Mouse (Mus musculus) stomach, embryonic 15.5 days (tissue): ENCODE data around the gene Gm21921. TPM values are rescaled to one million over a fixed set of nuclear protein-coding genes. Genes with fewer than 3 reads are reported as not detected.
"Not testable (repeated sequence)": the region's sequence is repeated elsewhere in the genome, so short reads cannot be mapped to it uniquely, and the experiment has no call there.

Experiments used
- ATAC-seq: fragments of 200-750 bp; cut with Nextera tagmentation; 2 replicates; pipeline ENCODE4 v1.8.0; 2017; ENCODE audit warnings: low read depth, moderate number of reproducible peaks, moderate TSS enrichment; ENCODE audit not compliant: insufficient read depth, low FRiP score
- H3K27ac ChIP-seq: fragments of 300-500 bp; sonication (generic); 2 replicates; pipeline ENCODE4 v1.5.1; 2015; ENCODE audit warnings: mild to moderate bottlenecking, inconsistent platforms
- H3K27me3 ChIP-seq: fragments of 300-500 bp; sonication (generic); replicated peaks from 2 replicates; pipeline ENCODE4 v1.6.1; 2015; ENCODE audit warnings: inconsistent platforms
- H3K36me3 ChIP-seq: fragments of 300-500 bp; sonication (generic); 2 replicates; pipeline ENCODE4 v1.6.1; 2015; ENCODE audit warnings: inconsistent platforms
- H3K4me1 ChIP-seq: fragments of 300-500 bp; sonication (generic); 2 replicates; pipeline ENCODE4 v1.6.1; 2015; ENCODE audit warnings: inconsistent platforms
- H3K4me2 ChIP-seq: fragments of 300-500 bp; sonication (generic); 2 replicates; pipeline ENCODE4 v1.6.1; 2015; ENCODE audit warnings: mild to moderate bottlenecking, inconsistent platforms
- H3K4me3 ChIP-seq: fragments of 300-500 bp; sonication (generic); replicated peaks from 2 replicates; pipeline ENCODE4 v1.5.1; 2015; ENCODE audit warnings: inconsistent platforms
- H3K9ac ChIP-seq: fragments of 300-500 bp; sonication (generic); 2 replicates; pipeline ENCODE4 v1.6.1; 2015; ENCODE audit warnings: inconsistent platforms
- H3K9me3 ChIP-seq: fragments of 300-500 bp; sonication (generic); 2 replicates; pipeline ENCODE4 v1.6.1; 2016; ENCODE audit warnings: inconsistent platforms
- WGBS: fragments of 180-500 bp; shearing (Covaris S2); methylation state at CpG from one replicate; pipeline ENCODE4 v1.1.7; 2015; 5-methylcytosine and 5-hydroxymethylcytosine counted together
- polyA plus RNA-seq: library from polyadenylated mRNA; unstranded; fragments of >200 nt; fragmentation: Nextera tagmentation; extraction: Ambion mirVana; gene quantifications from 2 replicates; pipeline ENCODE4 v1.2.1, GENCODE M21; 2015

Gene Gm21921
- not detected in 2 replicates for polyA plus RNA-seq

- no CpG with 5 or more reads among the region's 2 CpGs for WGBS
- H3K9me3 ChIP-seq, ATAC-seq, H3K4me2 ChIP-seq, H3K4me1 ChIP-seq, H3K9ac ChIP-seq, H3K27me3 ChIP-seq, H3K4me3 ChIP-seq, H3K27ac ChIP-seq, H3K36me3 ChIP-seq: not testable (repeated sequence)
These were observed at the start of gene Gm21921 for GRCm38 (mm10) chrY:24796143-24796542. TSS of gene Gm21921 (minus strand) at chrY:24796243.
